Mouse (Mus musculus) ES-Bruce4 (cell line): Measurements from ENCODE around the gene Dctn2. TPM values are rescaled to one million over a fixed set of nuclear protein-coding genes. Genes with fewer than 3 reads are reported as not detected.

Experiments
- H3K27ac ChIP-seq: 2 replicates; pipeline ENCODE4 v1.5.1; 2012; ENCODE audit warnings: low read length, inconsistent platforms; ENCODE audit not compliant: insufficient read depth
- H3K27me3 ChIP-seq: 2 replicates; pipeline ENCODE4 v1.6.1; 2012; ENCODE audit warnings: mild to moderate bottlenecking, low read length, inconsistent platforms; ENCODE audit not compliant: control insufficient read depth, poor library complexity, insufficient read depth, severe bottlenecking
- H3K36me3 ChIP-seq: 2 replicates; pipeline ENCODE4 v1.6.1; 2012; ENCODE audit warnings: inconsistent platforms, mild to moderate bottlenecking, low read length, moderate library complexity; ENCODE audit not compliant: control insufficient read depth, poor library complexity, insufficient read depth, severe bottlenecking
- H3K4me1 ChIP-seq: one replicate; pipeline ENCODE4 v1.8.1; 2011; ENCODE audit warnings: low read length; ENCODE audit not compliant: control insufficient read depth, insufficient read depth
- H3K4me3 ChIP-seq: 2 replicates; pipeline ENCODE4 v1.5.1; 2011; ENCODE audit warnings: low read depth, mild to moderate bottlenecking, low read length
- H3K9ac ChIP-seq: 2 replicates; pipeline ENCODE4 v1.6.1; 2012; ENCODE audit warnings: low read depth, mild to moderate bottlenecking, inconsistent platforms; ENCODE audit not compliant: poor library complexity, severe bottlenecking
- H3K9me3 ChIP-seq: replicated peaks from 2 replicates; pipeline ENCODE4 v1.6.1; 2012; ENCODE audit warnings: mild to moderate bottlenecking, low read length, inconsistent platforms; ENCODE audit not compliant: control insufficient read depth, poor library complexity, insufficient read depth, severe bottlenecking
- CTCF ChIP-seq: IDR thresholded peaks from one replicate; pipeline ENCODE4 v1.8.1; 2011; ENCODE audit warnings: low read depth, low read length
- EP300 ChIP-seq: IDR thresholded peaks from 2 replicates; pipeline ENCODE4 v1.6.1; 2011; ENCODE audit warnings: low read depth, low read length; ENCODE audit not compliant: insufficient read depth
- POLR2A ChIP-seq: IDR thresholded peaks from one replicate; pipeline ENCODE4 v1.8.1; 2011; ENCODE audit warnings: low read length; ENCODE audit not compliant: insufficient read depth
- polyA plus RNA-seq: library from polyadenylated mRNA; stranded (reverse); fragments of >200 nt; gene quantifications from 2 replicates; pipeline ENCODE4 v1.2.4, GENCODE M21; 2011; ENCODE audit warnings: low read depth; ENCODE audit not compliant: missing spikeins, insufficient read depth, insufficient read length

Dctn2 gene
- polyA plus RNA-seq, 1 experiment, result 124 TPM

DNA sequence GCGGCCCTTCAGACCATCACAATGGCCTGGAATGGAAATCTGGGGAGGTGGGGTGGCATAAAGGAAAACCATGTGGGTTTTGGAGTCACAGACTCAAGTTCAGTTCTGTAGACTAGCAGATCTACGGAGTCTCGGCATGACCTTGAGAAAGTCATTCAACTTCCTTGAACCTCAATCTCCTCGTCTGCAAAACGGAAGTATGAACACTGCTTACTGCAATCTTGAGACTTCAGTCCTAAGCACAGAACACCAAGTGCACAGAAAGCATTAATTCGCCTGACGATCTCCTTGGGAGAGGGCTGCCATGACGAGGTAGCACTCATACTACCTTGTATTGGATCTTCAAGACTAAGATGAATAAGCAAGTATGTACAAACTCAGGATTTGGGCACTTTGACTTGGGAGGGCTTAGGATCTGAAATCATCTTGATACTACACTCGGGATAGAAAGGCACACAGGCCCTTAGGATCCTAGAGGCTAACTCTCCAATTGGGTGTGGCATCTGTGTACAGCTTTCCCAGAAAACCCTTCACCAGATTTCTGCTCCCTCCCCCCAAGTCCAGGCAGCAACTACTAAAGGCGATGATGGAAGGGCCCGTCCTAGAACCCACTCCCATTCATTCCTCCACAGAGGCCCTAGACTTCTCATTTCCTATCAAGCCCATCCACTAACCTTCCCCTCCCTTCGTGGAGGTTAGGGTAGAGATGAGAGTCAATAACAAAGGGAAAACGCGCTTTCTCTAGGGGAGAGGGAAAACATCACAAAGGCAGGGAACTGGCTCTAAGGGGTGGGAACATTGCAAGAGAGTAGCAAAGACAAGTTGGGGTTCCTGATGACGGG is 4.2 kb upstream of the Dctn2 start:
- Histone ChIP-seq H3K27ac (peak overlapping the region; percentile 45; the same call in 1 of the 2 replicates), H3K9ac (no peak overlapping the region), H3K36me3 (no peaks in the 10 kb centered on the region), H3K9me3 (no peaks in the 10 kb centered on the region), H3K4me1 (peaks cover 6% of the 10 kb centered on the region), H3K4me3 (peak overlapping the region; percentile 88; the same call in 1 of the 2 replicates), H3K27me3 (no peaks in the 10 kb centered on the region)
- TF ChIP-seq CTCF (no peak), POLR2A (no peak), EP300 (no peak)

- peaks cover 6% of the 10 kb centered on the region for H3K4me1 ChIP-seq
Measured at GRCm38 (mm10) chr10:127262548-127263398, 3.4 kb upstream of the Dctn2 start, which contains the start of gene Kif5a. Gene Kif5a (minus strand): TSS chr10:127263348.

DNA sequence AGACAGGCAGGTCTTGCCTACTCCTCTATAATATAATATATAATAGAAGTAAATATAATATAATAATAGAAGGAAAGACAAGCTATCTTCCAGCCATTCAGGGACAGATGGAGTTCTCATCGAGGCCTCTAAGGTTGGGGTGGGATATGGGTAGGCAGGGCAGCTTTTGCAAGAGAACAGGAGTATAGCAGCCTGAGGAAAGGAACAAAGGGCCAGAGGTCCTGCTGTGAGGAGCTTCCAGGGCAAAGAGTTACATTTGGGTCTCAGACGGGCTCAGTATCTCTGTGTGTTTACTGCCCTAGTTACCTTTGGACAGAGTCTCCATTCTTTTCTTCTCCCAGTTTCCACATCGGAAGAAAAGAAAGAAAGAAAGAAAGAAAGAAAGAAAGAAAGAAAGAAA is 2.5 kb upstream of the Dctn2 start:
- TF ChIP-seq POLR2A (no peak), EP300 (no peak), CTCF (no peak)
- Histone ChIP-seq H3K27ac (0 out of 2 replicates have a peak overlapping the region, but pooled peaks have one; percentile 26), H3K9ac (no peak overlapping the region), H3K4me1 (peaks cover 6% of the 10 kb centered on the region), H3K4me3 (no peak overlapping the region), H3K27me3 (no peaks in the 10 kb centered on the region), H3K9me3 (no peaks in the 10 kb centered on the region), H3K36me3 (no peaks in the 10 kb centered on the region)

More at GRCm38 (mm10) chr10:127262548-127263398, 3.4 kb upstream of the Dctn2 start, which contains the start of gene Kif5a:
- TF ChIP-seq EP300 (no peak), POLR2A (peak; percentile 35)
- H3K27me3 ChIP-seq, result no peaks in the 10 kb centered on the region
- H3K4me3 ChIP-seq, result peak within 1 kb of the TSS; percentile 88
- no peaks in the 10 kb centered on the region for H3K9me3 ChIP-seq
- peak within 1 kb of the TSS; percentile 3; the same call in 1 of the 2 replicates for H3K9ac ChIP-seq
- H3K27ac ChIP-seq, result peak within 1 kb of the TSS; percentile 45; the same call in 1 of the 2 replicates
- H3K36me3 ChIP-seq, result no peaks in the 10 kb centered on the region

DNA sequence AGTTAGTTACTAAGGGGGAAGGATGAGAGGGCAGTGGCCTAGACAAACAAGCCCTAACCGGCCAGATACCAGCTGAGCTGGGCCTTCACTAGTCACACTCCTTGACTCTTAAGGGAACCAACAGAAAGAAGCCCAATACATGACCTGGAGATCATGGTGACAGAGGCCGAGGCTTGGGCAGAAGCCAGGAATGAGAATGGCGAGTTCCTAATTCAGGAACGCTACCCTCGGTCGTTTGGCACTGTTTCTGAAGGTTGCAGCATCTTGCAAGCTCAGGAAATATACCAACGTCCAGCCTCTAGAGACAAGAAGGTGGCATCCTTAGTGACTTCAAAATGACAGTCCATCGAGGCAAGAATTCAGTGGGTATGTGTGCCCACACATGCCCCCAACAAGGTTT is 1.8 kb upstream of the Dctn2 start:
- Histone ChIP-seq H3K4me1 (peaks cover 6% of the 10 kb centered on the region), H3K36me3 (no peaks in the 10 kb centered on the region), H3K9ac (no peak overlapping the region), H3K9me3 (no peaks in the 10 kb centered on the region), H3K27me3 (no peaks in the 10 kb centered on the region), H3K4me3 (no peak overlapping the region), H3K27ac (peak overlapping the region; percentile 26; the same call in 1 of the 2 replicates)
- TF ChIP-seq CTCF (no peak), POLR2A (no peak)

DNA sequence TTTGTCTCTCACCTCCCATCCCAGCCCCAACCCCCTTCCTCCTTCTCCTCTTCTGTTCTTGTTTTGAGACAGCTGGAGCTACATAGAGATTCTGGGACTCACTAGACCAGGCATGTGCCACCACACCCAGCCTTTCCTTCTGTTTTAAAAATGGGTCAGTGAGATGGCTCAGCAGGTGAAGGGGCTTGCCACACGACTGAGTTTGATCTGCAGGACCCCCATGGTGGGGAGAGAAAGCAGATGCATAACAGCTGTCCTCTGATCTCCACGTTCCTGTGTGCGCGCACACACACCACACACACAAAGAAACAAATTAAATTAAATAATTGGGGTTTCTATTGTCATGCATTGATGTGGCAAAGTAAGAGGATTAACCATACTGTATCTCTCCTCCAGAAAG is 1.2 kb upstream of the Dctn2 start:
- no peaks in the 10 kb centered on the region for H3K27me3 ChIP-seq
- H3K36me3 ChIP-seq, result no peaks in the 10 kb centered on the region
- H3K9me3 ChIP-seq, result no peaks in the 10 kb centered on the region
- no peak overlapping the region for H3K9ac ChIP-seq
- no peak overlapping the region for H3K4me3 ChIP-seq
- TF ChIP-seq EP300, result no peak
- TF ChIP-seq CTCF, result no peak
- no peak for TF ChIP-seq POLR2A
- peaks cover 6% of the 10 kb centered on the region for H3K4me1 ChIP-seq
- no peak overlapping the region for H3K27ac ChIP-seq
